Mouse (Mus musculus): Measurements from ENCODE around the gene Tmem126b.

The Tmem126b gene

GRCm38 (mm10) chr7:90475793-90476312 lies at the start of gene Tmem126b:
Tmem126b (minus strand) TSS chr7:90476001.
- peak; percentile 98 for DNase-seq (ENCODE audit: low read depth in 2 of 2, low spot score in 2 of 2)

GRCm38 (mm10) chr7:90512293-90512692 lies 36.5 kb upstream of the Tmem126b start:
- DNase-seq (ENCODE audit: low read depth in 2 of 2, low spot score in 2 of 2) = no peak

- no peak for DNase-seq (ENCODE audit: low read depth in 2 of 2, low spot score in 2 of 2)
Observed at GRCm38 (mm10) chr7:90508124-90508523, 32.3 kb upstream of the Tmem126b start.

GRCm38 (mm10) chr7:90482607-90483006 lies 6.8 kb upstream of the Tmem126b start:
- DNase-seq (ENCODE audit: low read depth in 2 of 2, low spot score in 2 of 2) = no peak

- no peak for DNase-seq (ENCODE audit: low read depth in 2 of 2, low spot score in 2 of 2)
Observed at GRCm38 (mm10) chr7:90476313-90477245, 778 bp upstream of the Tmem126b start, which contains the start of gene Dlg2. Dlg2 (plus strand) TSS chr7:90476672.

- no peak for DNase-seq (ENCODE audit: low read depth in 2 of 2, low spot score in 2 of 2)
Observed at GRCm38 (mm10) chr7:90473511-90473910, 2.3 kb downstream of the Tmem126b start.

- no peak for DNase-seq (ENCODE audit: low read depth in 2 of 2, low spot score in 2 of 2)
Observed at GRCm38 (mm10) chr7:90461441-90461840, 14.4 kb downstream of the Tmem126b start.

- peak; percentile 28 to 42 for DNase-seq (ENCODE audit: low read depth in 2 of 2, low spot score in 2 of 2)
Observed at GRCm38 (mm10) chr7:90460930-90461329, 14.9 kb downstream of the Tmem126b start.

- no peak for DNase-seq (ENCODE audit: low read depth in 2 of 2, low spot score in 2 of 2)
Observed at GRCm38 (mm10) chr7:90460330-90460729, 15.5 kb downstream of the Tmem126b start.

GRCm38 (mm10) chr7:90457517-90457916 lies 18.3 kb downstream of the Tmem126b start:
- no peak for DNase-seq (ENCODE audit: low read depth in 2 of 2, low spot score in 2 of 2)

GRCm38 (mm10) chr7:90456845-90457468 lies 18.8 kb downstream of the Tmem126b start, which contains the start of gene Tmem126a:
Tmem126a (minus strand) TSS chr7:90457229.
- DNase-seq (ENCODE audit: low read depth in 2 of 2, low spot score in 2 of 2) = peak; percentile 57 to 58

- no peak for DNase-seq (ENCODE audit: low read depth in 2 of 2, low spot score in 2 of 2)
Observed at GRCm38 (mm10) chr7:90456149-90456844, 19.5 kb downstream of the Tmem126b start.

- no peak for DNase-seq (ENCODE audit: low read depth in 2 of 2, low spot score in 2 of 2)
Observed at GRCm38 (mm10) chr7:90444206-90444605, 31.6 kb downstream of the Tmem126b start.

- DNase-seq (ENCODE audit: low read depth in 2 of 2, low spot score in 2 of 2) = peak; percentile 50 to 58
Observed at GRCm38 (mm10) chr7:90443101-90444091, 32.4 kb downstream of the Tmem126b start.

GRCm38 (mm10) chr7:90442518-90443080 lies 33.2 kb downstream of the Tmem126b start, which contains the start of gene Crebzf:
Crebzf (plus strand) TSS chr7:90442729.
- peak; percentile 95 for DNase-seq (ENCODE audit: low read depth in 2 of 2, low spot score in 2 of 2)

- DNase-seq (ENCODE audit: low read depth in 2 of 2, low spot score in 2 of 2) = no peak
Observed at GRCm38 (mm10) chr7:90442070-90442469, 33.7 kb downstream of the Tmem126b start.

- DNase-seq (ENCODE audit: low read depth in 2 of 2, low spot score in 2 of 2) = no peak
Observed at GRCm38 (mm10) chr7:90440044-90440443, 35.8 kb downstream of the Tmem126b start.

- no peak for DNase-seq (ENCODE audit: low read depth in 2 of 2, low spot score in 2 of 2)
Observed at GRCm38 (mm10) chr7:90432221-90432620, 43.6 kb downstream of the Tmem126b start.

- DNase-seq (ENCODE audit: low read depth in 2 of 2, low spot score in 2 of 2) = no peak
Observed at GRCm38 (mm10) chr7:90427006-90427405, 48.8 kb downstream of the Tmem126b start.
